Mouse (Mus musculus) mature B cell (primary cell): ENCODE measurements around the gene Hspa4.
"Not testable (repeated sequence)": the region's sequence is repeated elsewhere in the genome, so short reads cannot be mapped to it uniquely, and the experiment has no call there.

Source experiments
- in situ Hi-C: fragments of 300-500 bp; cut with MboI; formaldehyde crosslinking; loops from 2 replicates; pipeline ENCODE4 v1.14.3; 2019

Gene Hspa4

GRCm38 (mm10) chr11:53300330-53301166, at the start of gene Hspa4:
TSS of gene Hspa4 (minus strand) at chr11:53300457.
- in situ Hi-C loops, result loop anchor here (10.0 kb wide), 1 partner anchor 54 kb away; the partner anchor contains the start of gene Aff4

GRCm38 (mm10) chr11:53345738-53346137, 45.5 kb upstream of the Hspa4 start:
- in situ Hi-C loops, result no loop called here

DNA sequence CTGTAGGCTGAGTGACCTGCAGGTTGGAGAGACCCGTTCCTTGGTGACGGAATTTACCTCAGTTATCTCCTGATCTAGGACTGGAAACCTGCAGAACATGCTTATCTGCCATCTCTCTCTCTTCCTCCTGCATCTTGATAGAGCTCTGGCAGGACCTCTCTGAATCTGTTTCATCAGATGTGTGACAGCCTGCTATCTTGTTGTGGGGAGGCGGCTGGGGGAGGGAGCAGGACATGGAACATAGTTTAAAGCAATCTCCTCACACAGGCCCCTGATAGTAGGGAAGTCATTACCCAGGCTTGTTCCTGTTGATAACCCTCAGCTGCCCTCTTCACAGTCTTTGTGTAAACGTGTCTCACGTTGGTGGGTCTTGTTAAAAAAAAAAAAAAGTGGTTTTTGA, 45.1 kb upstream of the Hspa4 start:
- in situ Hi-C loops, result no loop called here

DNA sequence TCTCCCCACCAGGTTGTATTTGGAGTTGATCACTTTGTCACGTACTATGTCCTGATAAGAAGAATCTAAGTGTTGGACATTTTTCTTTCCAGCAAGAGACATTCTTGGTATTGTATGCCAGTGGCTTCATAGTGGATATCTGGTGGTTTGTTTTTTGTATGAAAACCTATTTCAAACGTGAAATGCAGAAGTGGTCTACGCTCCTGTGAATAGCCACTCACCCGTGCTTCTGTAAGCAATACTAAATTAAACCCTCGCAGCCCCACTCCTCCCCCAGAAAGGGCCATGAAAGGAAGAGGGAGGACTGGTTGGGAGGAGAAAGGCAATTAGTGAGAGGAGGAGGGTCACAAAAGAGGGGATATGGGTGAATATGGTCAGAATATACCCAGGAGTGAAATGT, 42.5 kb upstream of the Hspa4 start:
- in situ Hi-C loops, result no loop called here

DNA sequence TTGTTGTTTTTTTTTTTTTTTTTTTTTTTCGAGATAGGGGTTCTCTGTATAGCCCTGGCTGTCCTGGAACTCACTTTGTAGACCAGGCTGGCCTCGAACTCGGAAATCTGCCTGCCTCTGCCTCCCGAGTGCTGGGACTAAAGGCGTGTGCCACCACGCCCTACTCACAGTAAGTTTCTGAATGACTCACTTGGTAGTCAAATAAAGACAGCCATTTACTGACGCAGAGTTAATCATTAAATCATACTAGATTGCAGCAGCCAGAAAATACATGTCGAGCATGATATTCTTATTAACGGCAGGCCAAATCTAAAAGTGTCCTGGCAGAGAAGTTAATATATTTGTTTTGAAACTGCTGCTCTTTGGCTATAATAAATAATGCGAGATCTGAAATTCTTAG, 40.8 kb upstream of the Hspa4 start:
- in situ Hi-C loops, result not testable (repeated sequence)

DNA sequence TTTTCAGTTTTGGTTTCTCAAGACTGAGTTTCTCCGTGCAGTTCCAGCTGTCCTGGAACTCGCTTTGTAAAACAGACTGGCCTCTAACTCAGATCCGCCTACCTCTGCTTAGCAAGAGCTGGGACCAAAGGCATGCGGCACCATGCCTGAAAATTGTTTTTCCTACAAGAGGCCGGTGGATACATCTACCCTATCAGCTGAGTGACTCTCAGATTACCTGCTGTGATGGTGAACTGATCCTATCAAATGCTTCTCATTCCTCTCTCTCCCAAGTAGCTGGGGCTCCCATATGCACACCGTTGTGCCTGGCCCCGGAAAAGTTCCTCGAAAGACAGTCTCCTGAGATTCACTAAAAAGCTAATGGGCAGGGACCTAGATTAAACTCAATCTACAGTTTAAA, 37.4 kb upstream of the Hspa4 start:
- in situ Hi-C loops, result no loop called here

DNA sequence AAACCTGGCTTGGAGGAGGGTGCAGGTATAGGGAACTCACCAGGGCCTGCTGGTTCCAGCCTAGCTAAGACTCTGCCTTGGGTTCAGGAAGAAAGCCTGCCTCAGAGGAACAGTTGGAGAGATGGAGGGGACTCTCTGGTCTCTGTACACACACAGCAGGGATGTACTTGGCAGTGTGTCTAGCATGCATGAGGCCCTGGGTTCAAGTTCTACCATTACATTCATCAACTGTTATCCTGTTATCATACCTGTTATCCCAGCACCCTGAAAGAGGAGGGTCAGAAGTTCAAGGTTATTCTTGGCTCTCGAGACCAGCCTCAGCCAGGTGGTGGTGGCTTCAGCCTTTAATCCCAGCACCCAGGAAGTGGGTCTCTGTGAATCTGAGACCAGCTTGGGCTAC, 36.7 kb upstream of the Hspa4 start:
- in situ Hi-C loops, result no loop called here

DNA sequence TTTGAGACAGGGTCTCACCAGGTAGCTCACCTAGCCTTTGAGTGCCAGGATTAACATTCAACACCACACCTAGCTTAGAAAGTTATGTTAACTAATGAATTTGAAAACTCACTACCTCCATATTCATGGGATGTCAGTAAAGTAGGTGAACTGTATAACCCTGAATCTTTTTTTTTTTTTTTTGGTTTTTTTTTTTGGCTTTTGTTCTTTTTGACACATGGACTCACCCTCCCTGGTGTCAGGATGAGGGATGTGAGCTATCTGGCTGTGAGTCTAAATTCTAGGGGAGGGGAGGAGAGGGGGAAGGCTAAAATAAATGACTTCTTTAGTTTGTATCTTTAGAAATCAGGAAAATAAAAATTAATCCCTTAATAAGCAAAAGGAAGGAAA, 35.9 kb upstream of the Hspa4 start:
- in situ Hi-C loops, result no loop called here

DNA sequence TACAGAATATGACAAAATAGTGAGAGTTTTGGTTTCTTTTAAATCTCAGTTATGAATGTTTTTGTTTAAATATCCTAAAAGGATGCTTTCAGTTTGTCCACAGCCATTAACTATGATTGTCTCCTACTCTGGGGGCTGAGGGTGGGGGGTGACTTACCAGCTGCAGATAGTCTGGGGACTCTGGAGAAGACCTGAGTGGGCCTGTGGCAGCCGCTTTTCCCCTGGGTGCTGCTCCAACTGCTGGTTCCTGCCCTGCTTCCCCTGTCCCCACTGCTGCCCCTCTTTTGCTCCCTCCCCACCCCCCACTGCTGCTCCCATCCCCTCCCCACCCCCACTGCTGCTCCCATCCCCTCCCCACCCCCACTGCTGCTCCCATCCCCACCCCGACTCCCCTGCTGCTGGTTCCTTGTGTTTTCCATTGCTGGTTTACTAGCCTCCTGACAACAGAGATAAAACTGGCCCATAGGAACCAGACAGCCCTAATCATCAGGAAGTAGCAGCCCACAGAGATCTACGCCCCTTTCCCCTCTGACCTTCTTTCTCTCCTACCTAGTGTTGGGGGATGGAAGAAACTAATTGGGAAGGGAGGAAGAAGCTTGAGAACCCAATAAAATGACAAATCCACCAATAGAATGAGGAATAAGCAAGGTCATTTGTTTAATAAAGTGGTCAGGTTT, 35.4 kb upstream of the Hspa4 start:
- in situ Hi-C loops, result no loop called here

DNA sequence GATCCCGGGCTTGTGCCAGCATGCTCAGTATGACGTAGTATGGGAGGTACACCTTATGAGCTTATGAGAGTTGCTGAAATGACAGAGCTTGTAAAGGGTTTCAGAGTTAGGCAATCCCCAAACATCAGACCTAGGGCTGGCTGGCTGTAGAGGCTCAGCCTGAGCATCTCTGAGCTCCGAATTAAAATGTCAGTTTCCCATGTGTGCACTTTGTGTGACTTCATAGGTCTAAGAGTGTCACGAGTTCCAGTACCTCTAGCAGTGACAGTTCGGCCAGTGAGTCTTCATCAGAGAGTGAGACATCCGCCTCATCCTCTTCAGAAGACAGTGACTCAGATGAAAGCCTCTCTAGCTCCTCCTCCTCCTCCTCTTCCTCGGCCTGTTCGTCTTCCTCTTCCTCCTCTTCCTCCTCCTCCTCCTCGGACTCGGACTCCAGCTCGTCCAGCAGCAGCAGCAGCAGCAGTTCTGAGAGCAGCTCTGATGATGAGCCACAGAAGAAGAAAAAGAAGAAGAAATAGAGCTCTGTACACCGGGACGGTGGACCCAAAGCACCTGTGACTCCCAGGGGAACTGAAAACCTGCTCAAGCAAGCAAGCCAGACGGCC, 31.9 kb upstream of the Hspa4 start:
- in situ Hi-C loops, result no loop called here

DNA sequence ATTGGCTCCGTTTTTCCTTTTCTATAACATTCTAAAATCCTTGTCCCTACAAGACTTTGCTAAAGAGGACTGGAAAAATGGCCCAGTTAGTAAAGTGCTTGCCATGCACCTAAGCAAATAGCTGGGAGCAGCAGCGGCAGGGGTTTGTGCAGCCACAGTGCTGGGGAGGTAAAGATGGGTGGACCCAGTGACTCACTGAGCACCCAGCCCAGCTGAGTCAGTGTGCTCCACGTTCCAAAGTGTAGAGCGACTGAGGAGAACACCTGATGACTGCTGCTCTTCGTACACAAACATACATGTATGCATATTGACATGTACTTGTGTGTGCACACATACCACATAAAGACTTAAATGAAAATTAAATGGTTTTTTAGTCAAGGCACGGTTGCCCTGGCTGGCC, 30.9 kb upstream of the Hspa4 start:
- in situ Hi-C loops, result no loop called here

GRCm38 (mm10) chr11:53330325-53330724, 30.1 kb upstream of the Hspa4 start:
- in situ Hi-C loops, result no loop called here

- in situ Hi-C loops, result no loop called here
These were observed 24.3 kb upstream of the Hspa4 start, which contains the start of gene Zcchc10 for GRCm38 (mm10) chr11:53324512-53324968. TSS of gene Zcchc10 (plus strand) at chr11:53324679.

GRCm38 (mm10) chr11:53319867-53320266, 19.6 kb upstream of the Hspa4 start:
- in situ Hi-C loops, result not testable (repeated sequence)

GRCm38 (mm10) chr11:53318568-53318967, 18.3 kb upstream of the Hspa4 start:
- in situ Hi-C loops, result not testable (repeated sequence)

GRCm38 (mm10) chr11:53318041-53318440, 17.8 kb upstream of the Hspa4 start:
- in situ Hi-C loops, result no loop called here

DNA sequence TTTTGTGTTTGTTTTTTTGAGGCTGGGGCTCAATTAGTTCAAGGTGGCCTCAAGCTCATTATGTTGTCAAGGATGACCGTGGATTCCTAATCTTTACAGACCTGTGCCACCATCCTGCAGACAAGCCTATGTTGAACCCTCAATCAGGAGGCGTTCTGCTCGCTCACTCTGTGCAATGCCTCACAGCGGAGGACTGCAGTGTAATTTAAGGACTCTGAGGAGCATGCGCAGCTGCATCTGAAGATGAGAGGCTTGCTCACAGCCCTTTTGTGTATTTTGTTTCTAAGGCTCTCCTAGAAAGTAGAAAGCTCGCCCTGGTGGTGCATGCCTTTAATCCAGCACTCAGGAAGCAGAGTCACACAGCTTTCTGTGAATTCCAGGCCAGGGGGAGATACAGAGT, 16.7 kb upstream of the Hspa4 start:
- in situ Hi-C loops, result no loop called here

DNA sequence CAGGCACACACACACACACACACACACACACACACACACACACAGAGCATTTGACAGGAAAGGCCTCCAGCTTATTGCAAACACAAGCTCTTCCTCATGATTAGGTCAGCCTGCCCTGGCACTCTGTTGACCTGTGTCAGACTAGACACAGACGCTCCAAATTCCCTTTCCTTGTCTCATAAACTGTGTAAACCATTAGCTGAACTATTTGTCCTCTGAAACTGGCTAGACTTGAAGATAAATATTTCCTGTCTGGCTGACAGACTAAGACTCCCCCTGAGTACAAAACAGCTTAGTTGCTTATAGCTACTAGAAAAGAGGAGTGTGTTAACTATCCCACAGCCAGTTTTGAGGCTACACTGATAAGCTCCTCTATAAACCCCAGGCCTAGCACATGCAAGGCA, 14.5 kb upstream of the Hspa4 start:
- in situ Hi-C loops, result no loop called here

DNA sequence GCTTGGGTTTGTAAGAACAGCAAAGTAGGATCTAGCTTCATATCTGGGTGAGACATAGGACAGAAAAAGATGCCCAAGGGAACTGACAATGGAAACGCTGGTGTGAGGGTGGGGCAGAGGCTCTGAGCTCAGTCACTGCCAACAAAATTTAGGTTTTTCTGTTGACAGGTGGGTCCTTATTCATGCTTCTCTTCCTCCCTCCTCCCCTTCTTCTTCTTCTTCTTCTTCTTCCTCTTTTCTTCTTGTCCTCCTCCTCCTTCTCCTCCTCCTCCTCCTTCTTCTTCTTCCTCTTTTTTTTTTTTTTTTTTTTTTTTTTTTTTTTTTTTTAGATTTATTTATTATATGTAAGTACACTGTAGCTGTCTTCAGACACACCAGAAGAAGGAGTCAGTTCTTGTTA, 12.6 kb upstream of the Hspa4 start:
- in situ Hi-C loops, result not testable (repeated sequence)

- in situ Hi-C loops, result no loop called here
These were observed 11.1 kb upstream of the Hspa4 start for GRCm38 (mm10) chr11:53311385-53311784.

DNA sequence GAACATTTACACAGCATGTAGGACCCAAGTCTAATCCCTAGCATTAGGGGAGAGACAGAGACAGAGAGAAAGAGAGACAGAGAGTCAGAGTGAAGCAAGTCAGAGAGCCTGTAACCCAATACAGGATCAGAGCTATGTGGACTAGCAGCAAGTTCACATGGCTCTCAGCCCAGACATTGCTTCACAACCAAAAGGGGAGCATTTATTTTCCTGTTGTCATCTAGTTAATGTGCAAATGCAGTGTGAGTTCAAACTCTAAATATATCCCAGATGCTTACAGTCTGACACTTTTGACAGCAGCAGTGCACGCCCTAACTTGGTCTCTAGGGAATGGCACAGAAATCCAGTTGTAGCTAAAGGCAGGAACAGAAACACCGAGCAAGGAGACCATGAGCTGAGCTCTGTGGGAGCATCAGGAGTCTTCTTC, 8.6 kb upstream of the Hspa4 start:
- in situ Hi-C loops, result loop anchor here (10.0 kb wide), 1 partner anchor 46 kb away; the partner anchor contains the start of gene Aff4

DNA sequence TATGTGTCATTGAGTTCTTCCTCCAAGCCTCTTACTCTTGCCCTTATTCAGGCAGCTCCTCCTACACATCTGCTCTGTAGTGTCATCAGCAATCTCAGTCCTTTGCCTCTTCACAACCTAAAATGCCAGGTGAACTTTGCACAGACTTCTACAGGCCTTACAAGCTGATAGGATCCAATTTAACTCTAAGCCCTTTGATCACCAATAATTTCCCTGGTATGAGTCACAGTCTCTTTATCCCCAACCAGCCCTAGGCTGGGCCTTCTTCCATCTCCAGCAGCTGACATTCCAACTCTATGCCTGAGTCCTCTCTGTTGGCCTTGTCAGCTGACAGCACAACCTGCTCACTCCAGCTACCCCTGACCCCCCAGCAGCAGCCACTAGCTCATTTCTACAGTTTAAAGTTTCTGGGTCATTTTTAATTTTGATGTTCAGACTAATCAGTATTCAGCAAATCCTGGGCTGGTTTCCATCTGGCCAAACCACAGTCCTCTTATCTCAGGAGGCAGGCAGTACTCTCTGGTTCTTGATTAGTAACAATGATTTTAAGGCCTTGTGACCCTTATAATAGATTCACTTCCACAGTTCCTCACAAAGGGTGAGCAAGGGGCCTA, 8.1 kb upstream of the Hspa4 start:
- in situ Hi-C loops, result loop anchor here (10.0 kb wide), 1 partner anchor 46 kb away; the partner anchor contains the start of gene Aff4
